Mouse (Mus musculus) cerebellum, postnatal 25 days (tissue): ENCODE data around the gene Wbp1.
A peak's percentile ranks its signal among the peaks of the same experiment; 100 is the strongest.

Experiments used
- DNase-seq, 2 experiments: peaks; one replicate each; pipeline ENCODE4 v3.0.0; 2021; ENCODE audit warnings: mixed read lengths in 2 of 2

The Wbp1 gene

GRCm38 (mm10) chr6:83115682-83116372 lies 5.5 kb downstream of the Wbp1 start:
- no peak for DNase-seq

GRCm38 (mm10) chr6:83115011-83115671 lies 6.2 kb downstream of the Wbp1 start, which contains the start of gene Mogs:
Mogs (plus strand) TSS chr6:83115496.
- DNase-seq: peak; percentile 94 to 97

- no peak for DNase-seq
Observed at GRCm38 (mm10) chr6:83111510-83112136, 9.7 kb downstream of the Wbp1 start.

- DNase-seq: peak; percentile 90
Observed at GRCm38 (mm10) chr6:83108762-83109668, 12.3 kb downstream of the Wbp1 start, which contains the start of gene Mrpl53. Mrpl53 (plus strand) TSS chr6:83109040.

GRCm38 (mm10) chr6:83107566-83108400 lies 13.6 kb downstream of the Wbp1 start:
- DNase-seq: peak; percentile 73 to 85

GRCm38 (mm10) chr6:83104158-83104557 lies 17.2 kb downstream of the Wbp1 start:
- DNase-seq: no peak

- DNase-seq: no peak
Observed at GRCm38 (mm10) chr6:83103130-83103650, 18.2 kb downstream of the Wbp1 start.

GRCm38 (mm10) chr6:83101688-83102556 lies 19.4 kb downstream of the Wbp1 start:
- peak in 1 of 2 experiments; percentile 72 for DNase-seq

- DNase-seq: peak; percentile 90 to 93
Observed at GRCm38 (mm10) chr6:83101316-83101687, 20.1 kb downstream of the Wbp1 start, which contains the start of the genes Ccdc142 and Gm42688. Ccdc142 (plus strand) TSS chr6:83101601. Gm42688 (plus strand) TSS chr6:83101617.

- DNase-seq: no peak
Observed at GRCm38 (mm10) chr6:83098411-83098810, 22.9 kb downstream of the Wbp1 start.

GRCm38 (mm10) chr6:83095968-83096367 lies 25.4 kb downstream of the Wbp1 start:
- DNase-seq: no peak

GRCm38 (mm10) chr6:83092416-83093127 lies 28.8 kb downstream of the Wbp1 start:
- DNase-seq: no peak

GRCm38 (mm10) chr6:83087926-83088260 lies 33.5 kb downstream of the Wbp1 start:
- no peak for DNase-seq

GRCm38 (mm10) chr6:83087205-83087925 lies 34.0 kb downstream of the Wbp1 start:
- peak in 1 of 2 experiments; percentile 29 for DNase-seq

- no peak for DNase-seq
Observed at GRCm38 (mm10) chr6:83086121-83087035, 35.0 kb downstream of the Wbp1 start, which contains the start of gene Lbx2. Lbx2 (plus strand) TSS chr6:83086367.

- DNase-seq: no peak
Observed at GRCm38 (mm10) chr6:83084477-83084876, 36.9 kb downstream of the Wbp1 start.

- no peak for DNase-seq
Observed at GRCm38 (mm10) chr6:83083497-83083896, 37.9 kb downstream of the Wbp1 start.

GRCm38 (mm10) chr6:83080210-83080609 lies 41.1 kb downstream of the Wbp1 start:
- no peak for DNase-seq
